Mouse (Mus musculus): ENCODE measurements at regions not wholly inside any gene's neighbourhood (a gene's known extent, or its start where the extent isn't known, plus 50 kb on each side); places are given as distances from the start of the nearest gene placed in this dataset.

DNA sequence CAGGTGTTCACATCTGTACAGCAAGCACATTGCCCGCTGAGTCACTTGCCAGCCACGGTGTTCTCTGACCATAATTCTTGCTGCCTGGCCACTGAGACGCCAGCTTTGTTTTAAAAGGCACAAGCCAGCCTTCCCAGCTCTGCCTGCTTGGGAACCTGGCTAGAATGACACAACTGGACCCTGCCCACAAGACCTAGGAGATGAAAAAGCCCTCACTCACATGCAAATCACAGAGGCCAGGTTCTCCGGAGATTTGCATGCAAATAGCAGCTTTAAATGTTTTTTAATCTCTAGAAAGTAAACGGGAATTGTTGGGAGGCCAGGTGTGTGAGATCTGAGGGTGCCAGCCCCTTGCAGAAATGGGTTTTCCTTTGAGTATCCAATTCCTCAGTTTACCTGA, 71.9 kb downstream of the 1810010D01Rik start:
- TF ChIP-seq CTCF (IDR thresholded peaks at IDR 0.05; ENCODE audit: low read depth) (no peak), EP300 (IDR thresholded peaks at IDR 0.05; ENCODE audit: low read depth) (no peak)

All from liver, postnatal 0 days (tissue).